Mouse (Mus musculus) cerebellum, adult 11 months (tissue): Measurements from ENCODE around the gene Olfr1145.

Experiments
- DNase-seq: peaks from one replicate; pipeline ENCODE4 v3.0.0; 2022

Gene Olfr1145

DNA sequence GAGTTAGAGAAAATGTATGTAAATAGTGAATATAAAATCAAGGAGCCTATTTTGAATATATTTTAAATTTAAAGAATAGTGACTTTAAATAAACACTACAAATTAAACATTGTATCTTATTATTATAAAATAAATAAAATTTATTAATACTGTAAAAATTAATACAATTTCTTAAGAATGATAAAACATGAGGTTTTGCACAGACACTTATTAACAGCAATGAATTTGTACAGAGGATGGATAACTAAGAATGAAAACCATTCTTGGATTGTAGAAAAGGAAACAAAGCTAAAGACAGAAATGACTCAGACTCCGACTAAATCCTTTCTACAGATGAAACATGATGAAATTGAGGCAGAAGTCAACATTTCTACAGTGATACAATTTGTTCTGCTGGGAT lies at the start of gene Olfr1145:
Gene Olfr1145 (plus strand): TSS at position 301 of the 400 bp plus-strand sequence.
- no peak for DNase-seq

DNA sequence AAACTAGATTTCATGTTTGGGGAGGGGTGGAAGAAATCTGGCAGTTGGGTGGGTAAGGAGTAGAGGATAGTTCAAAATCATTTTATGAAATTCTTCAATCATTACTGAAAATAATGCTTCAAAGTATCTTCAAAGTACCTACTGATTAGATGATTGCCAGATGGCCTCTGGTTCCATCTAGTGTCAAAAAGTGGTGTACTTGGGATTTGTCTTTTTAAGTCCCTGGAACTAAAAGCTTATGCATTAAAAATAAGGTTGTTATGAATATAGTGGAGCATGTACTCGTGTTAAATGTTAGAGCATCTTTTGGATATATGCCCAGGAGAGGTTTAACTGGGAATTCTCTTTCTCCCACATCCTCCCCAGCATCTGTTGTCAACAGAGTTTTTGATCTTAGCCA lies 33.5 kb upstream of the Olfr1145 start:
- DNase-seq, result no peak

GRCm38 (mm10) chr2:87779183-87779582 lies 30.4 kb upstream of the Olfr1145 start, which contains the start of gene Olfr152:
Gene Olfr152 (plus strand): TSS chr2:87779483.
- DNase-seq, result no peak

- no peak for DNase-seq
Measured at GRCm38 (mm10) chr2:87800292-87800691, 9.3 kb upstream of the Olfr1145 start, which contains the start of gene Olfr1143. Gene Olfr1143 (plus strand): TSS chr2:87800592.

- DNase-seq, result no peak
Measured at GRCm38 (mm10) chr2:87830233-87830632, 20.6 kb downstream of the Olfr1145 start, which contains the start of gene Olfr1148. Gene Olfr1148 (plus strand): TSS chr2:87830533.

DNA sequence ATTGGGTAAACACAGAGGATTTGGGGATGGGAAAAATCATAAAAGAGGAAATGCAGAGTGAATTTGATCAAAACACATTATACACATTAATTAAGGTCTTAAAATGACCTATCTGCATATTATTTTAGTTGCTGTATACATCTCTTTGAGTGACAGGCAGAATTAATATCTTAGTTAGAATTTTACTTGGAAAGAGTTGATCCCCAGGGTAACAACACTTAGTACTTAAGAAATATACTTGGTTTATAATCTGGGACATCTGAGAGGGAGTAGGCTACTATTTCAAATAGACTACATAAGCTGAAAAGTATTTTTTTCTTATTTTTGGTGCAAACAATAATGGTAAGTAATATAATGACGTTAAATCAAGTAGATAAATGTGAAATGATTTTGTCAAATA lies 34.1 kb downstream of the Olfr1145 start, which contains the start of gene Olfr1150-ps1:
Gene Olfr1150-ps1 (plus strand): TSS at position 301 of the 400 bp plus-strand sequence.
- no peak for DNase-seq

DNA sequence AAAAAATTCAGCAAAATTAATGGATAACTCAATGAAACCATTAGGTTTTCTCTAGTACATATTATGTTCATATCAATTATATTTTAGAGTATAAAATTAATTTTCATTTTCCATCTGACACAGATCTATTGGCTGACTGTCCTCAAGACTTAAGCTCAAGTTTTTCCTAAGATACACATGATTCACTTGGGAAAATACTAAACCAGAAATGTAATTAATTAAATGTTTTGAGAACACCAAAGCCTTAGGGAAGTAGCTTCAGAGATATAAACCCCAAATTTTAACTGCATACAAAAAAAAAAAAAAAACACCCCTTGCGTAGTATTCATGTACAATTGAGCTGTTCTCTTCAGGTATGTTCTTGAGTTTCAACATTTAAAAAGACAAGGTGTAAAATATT lies 45.9 kb downstream of the Olfr1145 start, which contains the start of gene Olfr1151:
Gene Olfr1151 (plus strand): TSS at position 301 of the 400 bp plus-strand sequence.
- DNase-seq, result no peak
